Mouse (Mus musculus) myocyte (in vitro differentiated cells): ENCODE measurements at regions not wholly inside any gene's neighbourhood (a gene's known extent, or its start where the extent isn't known, plus 50 kb on each side); places are given as distances from the start of the nearest gene placed in this dataset.

ENCODE experiments used
- H3K27me3 ChIP-seq: one replicate; pipeline ENCODE4 v1.6.1; 2011; ENCODE audit not compliant: control insufficient read depth, insufficient read depth, insufficient read length
- H3K36me3 ChIP-seq: one replicate; pipeline ENCODE4 v1.6.1; 2011; ENCODE audit not compliant: control insufficient read depth, insufficient read depth
- H3K4me2 ChIP-seq: one replicate; pipeline ENCODE4 v1.6.1; 2011; ENCODE audit warnings: low read depth, control low read depth
- H3K4me3 ChIP-seq: one replicate; pipeline ENCODE4 v1.5.1; 2011; ENCODE audit warnings: mild to moderate bottlenecking, control low read depth, moderate library complexity
- H3K79me2 ChIP-seq: one replicate; pipeline ENCODE4 v1.6.1; 2011; ENCODE audit not compliant: control insufficient read depth, insufficient read depth
- H3ac ChIP-seq: one replicate; pipeline ENCODE4 v1.6.1; 2011; ENCODE audit not compliant: control insufficient read depth, insufficient read length
- CEBPB ChIP-seq: IDR thresholded peaks from 2 replicates; pipeline ENCODE4 v1.6.1; 2011; ENCODE audit warnings: mild to moderate bottlenecking, moderate library complexity; ENCODE audit not compliant: poor library complexity, insufficient read depth, severe bottlenecking
- E2F4 ChIP-seq: IDR thresholded peaks from one replicate; pipeline ENCODE4 v1.6.1; 2011; ENCODE audit warnings: mild to moderate bottlenecking, control low read depth, moderate library complexity; ENCODE audit not compliant: insufficient read depth
- MAX ChIP-seq: IDR thresholded peaks from one replicate; pipeline ENCODE4 v1.6.1; 2011; ENCODE audit warnings: low read depth, mild to moderate bottlenecking, control low read depth
- MYOD1 ChIP-seq, 3 experiments: IDR thresholded peaks; one replicate each; pipeline ENCODE4 v1.6.1; 2011; ENCODE audit warnings: control low read depth in 2 of 3, low read depth in 2 of 3, mild to moderate bottlenecking in 2 of 3, moderate library complexity in 1 of 3; ENCODE audit not compliant: insufficient read length in 2 of 3, control insufficient read depth in 1 of 3
- MYOG ChIP-seq, 3 experiments: IDR thresholded peaks; one replicate each; pipeline ENCODE4 v1.6.1; 2011; ENCODE audit warnings: control low read depth in 2 of 3, low read depth in 2 of 3, mild to moderate bottlenecking in 2 of 3; ENCODE audit not compliant: insufficient read length in 2 of 3, control insufficient read depth in 1 of 3, insufficient read depth in 1 of 3
- POLR2A ChIP-seq: IDR thresholded peaks from one replicate; pipeline ENCODE4 v1.6.1; 2011; ENCODE audit warnings: low read depth, mild to moderate bottlenecking, control low read depth, moderate library complexity; ENCODE audit not compliant: insufficient read length
- POLR2AphosphoS2 ChIP-seq: IDR thresholded peaks from one replicate; pipeline ENCODE4 v1.6.1; 2011; ENCODE audit warnings: low read depth, control low read depth; ENCODE audit not compliant: insufficient read length
- REST ChIP-seq: IDR thresholded peaks from one replicate; pipeline ENCODE4 v1.6.1; 2011; ENCODE audit warnings: mild to moderate bottlenecking, control low read depth, moderate library complexity; ENCODE audit not compliant: insufficient read depth, insufficient read length
- SRF ChIP-seq: IDR thresholded peaks from one replicate; pipeline ENCODE4 v1.6.1; 2011; ENCODE audit warnings: low read depth; ENCODE audit not compliant: control insufficient read depth, insufficient read length
- TCF12 ChIP-seq: IDR thresholded peaks from one replicate; pipeline ENCODE4 v1.6.1; 2011; ENCODE audit warnings: mild to moderate bottlenecking, control low read depth; ENCODE audit not compliant: poor library complexity, insufficient read depth, severe bottlenecking
- TCF3 ChIP-seq: IDR thresholded peaks from one replicate; pipeline ENCODE4 v1.6.1; 2011; ENCODE audit warnings: low read depth, control low read depth; ENCODE audit not compliant: insufficient read length
- USF1 ChIP-seq: IDR thresholded peaks from one replicate; pipeline ENCODE4 v1.6.1; 2011; ENCODE audit warnings: low read depth, mild to moderate bottlenecking, control low read depth, moderate library complexity

DNA sequence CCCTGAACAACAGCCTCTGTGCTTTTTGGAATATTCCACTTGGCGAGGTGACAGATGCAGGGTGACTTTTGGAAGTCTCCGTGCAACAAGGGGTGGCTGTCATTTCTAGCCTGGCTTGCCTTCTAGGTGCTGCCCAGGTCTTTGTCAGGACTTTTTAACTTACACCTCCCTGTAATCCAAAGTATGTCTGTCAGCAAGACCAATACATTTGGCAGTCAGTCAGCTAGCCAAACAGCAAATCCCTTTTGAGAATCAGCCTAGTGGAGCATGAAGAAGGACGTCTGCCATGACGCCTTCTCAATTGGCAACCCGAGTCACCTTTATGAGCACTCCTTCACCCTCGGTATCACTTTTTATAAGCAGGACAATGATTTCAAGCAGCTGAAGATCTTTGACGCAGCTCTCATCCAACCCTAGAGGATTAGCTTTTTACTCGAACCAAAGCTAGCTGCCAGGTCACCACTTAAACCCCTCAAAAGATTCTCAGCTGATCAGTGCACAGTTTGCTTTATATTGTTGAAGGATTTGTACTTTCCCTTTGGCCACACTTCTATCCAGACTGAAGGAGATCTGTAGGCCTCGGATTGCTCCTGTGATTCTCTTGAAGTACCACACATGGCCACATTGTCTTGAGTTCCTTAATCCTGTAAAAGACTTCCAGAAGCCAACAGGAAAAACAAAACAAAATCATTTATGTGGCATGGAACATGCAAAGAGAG, 883.1 kb downstream of the Fam19a2 start:
- H3K4me2 ChIP-seq, result no peak overlapping the region
- no peaks in the 10 kb centered on the region for H3K27me3 ChIP-seq
- TF ChIP-seq USF1 (no peak), CEBPB (no peak), MYOD1 (IDR thresholded peaks at IDR 0.05; ENCODE audit: control insufficient read depth in 1 of 3, insufficient read length in 2 of 3, low read depth in 2 of 3) (no peak), E2F4 (no peak), POLR2AphosphoS2 (no peak), TCF3 (no peak), SRF (no peak), MAX (no peak), REST (no peak), MYOG (IDR thresholded peaks at IDR 0.05; ENCODE audit: control insufficient read depth in 1 of 3, insufficient read depth in 1 of 3, insufficient read length in 2 of 3, low read depth in 2 of 3) (no peak), TCF12 (no peak), POLR2A (no peak)
- H3ac ChIP-seq, result no peak overlapping the region
- no peaks in the 10 kb centered on the region for H3K79me2 ChIP-seq
- no peak overlapping the region for H3K4me3 ChIP-seq
- no peaks in the 10 kb centered on the region for H3K36me3 ChIP-seq

DNA sequence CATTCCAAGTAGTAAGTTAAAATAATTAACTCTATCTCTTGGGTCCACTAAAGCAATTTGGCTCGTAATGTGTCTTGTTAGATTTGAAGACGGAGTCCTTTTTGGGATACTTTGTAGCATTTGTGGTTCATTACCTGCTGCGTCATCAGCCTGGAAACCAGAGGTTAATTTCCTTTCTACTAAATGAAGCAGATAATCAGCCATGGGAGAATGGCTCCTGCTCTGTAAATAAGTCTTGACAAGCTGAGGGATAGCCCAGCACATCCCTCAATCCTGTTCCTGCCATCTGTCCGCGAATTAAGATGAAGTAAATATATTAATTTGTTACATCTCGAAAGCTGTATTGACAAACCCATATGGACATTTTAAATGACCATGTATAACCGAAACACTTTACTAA, 899.6 kb downstream of the Fam19a2 start:
- Histone ChIP-seq H3K4me3 (no peak overlapping the region), H3K27me3 (no peaks in the 10 kb centered on the region), H3K4me2 (no peak overlapping the region), H3K79me2 (no peaks in the 10 kb centered on the region), H3K36me3 (no peaks in the 10 kb centered on the region), H3ac (no peak overlapping the region)
- TF ChIP-seq MAX (no peak), TCF12 (no peak)

DNA sequence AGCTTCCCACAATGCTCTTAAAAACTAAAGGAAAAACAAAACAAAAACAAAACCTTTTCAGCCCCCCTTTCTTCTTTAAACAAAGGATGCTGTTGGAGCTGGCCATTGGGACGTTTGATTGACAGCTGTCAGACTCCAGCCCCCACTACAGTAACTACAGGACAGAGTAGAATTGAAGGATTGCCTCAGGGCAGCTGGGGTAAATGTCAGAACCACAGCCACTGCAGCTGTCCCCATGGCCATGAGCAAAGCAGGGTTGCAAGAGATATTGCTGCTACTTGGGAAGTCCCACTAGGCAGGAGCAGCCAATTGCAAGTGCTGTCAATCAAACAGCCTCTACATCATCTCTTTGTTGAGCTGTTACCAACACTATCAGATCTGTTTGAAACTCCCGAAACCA, 911.8 kb downstream of the Fam19a2 start:
- Histone ChIP-seq H3ac (no peak overlapping the region), H3K36me3 (no peaks in the 10 kb centered on the region), H3K79me2 (no peaks in the 10 kb centered on the region), H3K4me3 (no peak overlapping the region), H3K27me3 (no peaks in the 10 kb centered on the region), H3K4me2 (no peak overlapping the region)
- TF ChIP-seq CEBPB (no peak), E2F4 (no peak), REST (no peak), MYOD1 (IDR thresholded peaks at IDR 0.05; ENCODE audit: control insufficient read depth in 1 of 3, insufficient read length in 2 of 3, low read depth in 2 of 3) (peak in 1 of 3 experiments; percentile 23), TCF12 (no peak), POLR2A (no peak), SRF (no peak), TCF3 (no peak)

DNA sequence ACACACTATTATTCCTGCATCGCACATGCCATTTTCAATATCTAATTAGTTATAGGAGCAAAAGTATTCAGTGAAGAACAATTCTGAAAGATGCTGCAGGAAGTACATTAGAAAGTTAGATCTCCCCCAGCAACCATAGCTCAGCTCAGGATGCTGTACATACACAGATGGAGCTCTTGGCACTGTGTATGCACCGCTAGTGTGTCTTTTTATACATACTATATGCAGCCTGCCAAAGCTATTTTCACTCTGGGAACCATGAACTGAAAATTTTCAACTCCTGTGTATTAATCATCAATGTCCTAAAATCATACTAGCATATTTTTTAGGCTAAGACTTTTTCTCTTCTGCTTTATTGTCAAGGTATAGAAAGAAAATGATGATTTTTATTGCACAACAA, 944.5 kb downstream of the Fam19a2 start:
- Histone ChIP-seq H3ac (no peak overlapping the region), H3K4me3 (no peak overlapping the region), H3K27me3 (no peaks in the 10 kb centered on the region), H3K79me2 (no peaks in the 10 kb centered on the region), H3K36me3 (no peaks in the 10 kb centered on the region), H3K4me2 (no peak overlapping the region)
- TF ChIP-seq POLR2A, result no peak
- no peak for TF ChIP-seq TCF12
- TF ChIP-seq POLR2AphosphoS2, result no peak
- TF ChIP-seq MYOG (IDR thresholded peaks at IDR 0.05; ENCODE audit: control insufficient read depth in 1 of 3, insufficient read depth in 1 of 3, insufficient read length in 2 of 3, low read depth in 2 of 3), result no peak
- no peak for TF ChIP-seq MAX
- TF ChIP-seq SRF, result no peak
- TF ChIP-seq TCF3, result no peak
- no peak for TF ChIP-seq REST
- no peak for TF ChIP-seq E2F4
- no peak for TF ChIP-seq CEBPB
- no peak for TF ChIP-seq USF1
- TF ChIP-seq MYOD1 (IDR thresholded peaks at IDR 0.05; ENCODE audit: control insufficient read depth in 1 of 3, insufficient read length in 2 of 3, low read depth in 2 of 3), result no peak

DNA sequence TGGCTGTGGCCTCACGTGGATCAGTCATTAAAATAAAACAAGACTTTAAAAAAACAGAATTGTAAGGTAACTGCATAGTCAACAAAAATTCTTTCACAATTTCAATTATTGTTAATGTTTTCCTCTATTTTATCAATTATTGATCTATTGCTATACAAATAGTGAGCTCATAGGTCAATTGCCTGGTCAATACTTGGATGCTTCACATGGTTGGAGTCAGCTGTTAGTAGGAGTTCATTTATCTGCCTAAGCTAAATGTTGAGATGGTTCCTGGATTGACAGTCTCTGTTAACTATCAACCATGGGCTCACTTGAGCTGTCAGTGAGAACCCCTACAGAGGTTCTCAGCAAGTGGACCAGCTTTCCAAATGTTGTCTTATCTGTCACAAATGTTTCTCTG, 955.7 kb downstream of the Fam19a2 start:
- H3K27me3 ChIP-seq, result no peaks in the 10 kb centered on the region
- no peak overlapping the region for H3K4me3 ChIP-seq
- no peak overlapping the region for H3K4me2 ChIP-seq
- TF ChIP-seq CEBPB, result no peak
- TF ChIP-seq TCF3, result no peak
- TF ChIP-seq TCF12, result no peak
- no peak for TF ChIP-seq POLR2AphosphoS2
- no peak for TF ChIP-seq REST
- H3K79me2 ChIP-seq, result no peaks in the 10 kb centered on the region
- no peak overlapping the region for H3ac ChIP-seq
- H3K36me3 ChIP-seq, result no peaks in the 10 kb centered on the region
